Mouse (Mus musculus): ENCODE measurements around the gene Msrb2.

DNA sequence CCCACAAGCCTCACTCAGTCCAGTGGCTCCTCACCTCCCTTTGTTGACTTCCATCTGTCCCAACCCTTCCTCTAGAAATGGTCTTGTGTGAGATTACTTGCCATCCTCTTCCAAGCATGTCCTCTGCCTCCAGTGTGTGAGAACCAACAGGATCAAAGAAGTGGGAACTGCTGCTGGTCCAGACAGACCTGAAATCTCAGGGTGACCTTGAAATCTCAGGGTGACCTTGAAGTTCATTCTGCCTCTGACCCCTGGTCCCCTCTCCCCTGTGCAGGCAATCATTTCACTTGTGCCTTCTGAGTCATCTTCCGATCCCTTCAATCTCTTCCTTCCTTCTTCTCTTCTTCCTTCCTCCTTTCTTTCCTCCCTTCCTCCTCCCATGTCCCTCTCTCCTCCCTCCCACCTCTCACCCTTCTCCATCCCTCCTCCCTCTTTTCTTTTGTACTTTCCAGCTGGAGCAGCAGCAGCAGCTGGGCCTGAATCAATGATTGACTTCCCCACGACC, 9.3 kb downstream of the Msrb2 start:
- no peak for TF ChIP-seq CTCF (IDR thresholded peaks at IDR 0.05; ENCODE audit: extremely low read depth, insufficient read depth, insufficient read length, insufficient replicate concordance)
- no peak for TF ChIP-seq POLR2A (IDR thresholded peaks at IDR 0.05; ENCODE audit: low read depth, low read length)
